Mouse (Mus musculus) lung, postnatal 0 days (tissue): Measurements from ENCODE around the gene Tor1aip2.

ENCODE experiments used
- CTCF ChIP-seq: IDR thresholded peaks from 2 replicates; pipeline ENCODE4 v1.5.1; 2016; ENCODE audit warnings: antibody characterized with exemption, mild to moderate bottlenecking
- EP300 ChIP-seq: IDR thresholded peaks from 2 replicates; pipeline ENCODE4 v1.6.1; 2016; ENCODE audit warnings: antibody characterized with exemption, mild to moderate bottlenecking, control low read depth

- TF ChIP-seq CTCF (no peak), EP300 (no peak)
These were observed 14.8 kb upstream of the Tor1aip2 start for GRCm38 (mm10) chr1:156020402-156020801.
